Mouse (Mus musculus): ENCODE measurements around the gene Selenok. TPM values are rescaled to one million over a fixed set of nuclear protein-coding genes. Genes with fewer than 3 reads are reported as not detected.
A peak's percentile ranks its signal among the peaks of the same experiment; 100 is the strongest.

The Selenok gene
- total RNA-seq (2012; rRNA removed) (49.8 and 55.9 TPM in 2 replicates), polyA plus RNA-seq (2012; ENCODE audit: insufficient read depth in 1 of 2, insufficient read length in 2 of 2, low read depth in 1 of 2, low replicate concordance in 2 of 2, missing spikeins in 1 of 2) (10 to 100 TPM in 1 of 2 experiments, not detected in 1; 71.1 TPM)

GRCm38 (mm10) chr14:29968075-29968821, at the start of gene Selenok:
Gene Selenok (plus strand): TSS chr14:29968308.
- H3K36me3 ChIP-seq (ENCODE audit: control insufficient read depth in 1 of 2, insufficient read depth in 2 of 2, low read length in 2 of 2): peaks cover 3 to 13% of the 10 kb centered on the region in 2 experiments
- H3K9me3 ChIP-seq (replicated peaks; ENCODE audit: insufficient read depth, low read length): no peaks in the 10 kb centered on the region
- peaks cover 13% of the 10 kb centered on the region for H3K79me2 ChIP-seq (ENCODE audit: control insufficient read depth, insufficient read depth, low read length, poor library complexity)
- H3K27ac ChIP-seq (ENCODE audit: control insufficient read depth, low read depth, low read length): peak within 1 kb of the TSS; percentile 70
- H3K9ac ChIP-seq (ENCODE audit: control insufficient read depth, low read depth, low read length, poor library complexity, severe bottlenecking): peak within 1 kb of the TSS; percentile 84
- H3K4me1 ChIP-seq (ENCODE audit: control insufficient read depth in 1 of 2, insufficient read depth in 2 of 2, low read length in 2 of 2): peaks cover 7 to 31% of the 10 kb centered on the region in 2 experiments
- DNase-seq (ENCODE audit: low read depth, low spot score): peak; percentile 98
- no peaks in the 10 kb centered on the region for H3K27me3 ChIP-seq (ENCODE audit: control insufficient read depth in 1 of 2, insufficient read depth in 2 of 2, low read length in 2 of 2)
- peak within 1 kb of the TSS; percentile 86 to 97 for H3K4me3 ChIP-seq (ENCODE audit: control insufficient read depth in 1 of 2, insufficient read depth in 1 of 2, low read depth in 2 of 2, low read length in 2 of 2)
- TF ChIP-seq JUND (IDR thresholded peaks at IDR 0.05; ENCODE audit: low read depth, low read length): no peak
- peak; percentile 49; the same call in 1 of the 2 replicates for TF ChIP-seq ZNF384 (IDR thresholded peaks at IDR 0.05; ENCODE audit: low read depth, low read length)
- TF ChIP-seq TCF12 (IDR thresholded peaks at IDR 0.05; ENCODE audit: low read depth, low read length): peak; percentile 60
- peak; percentile 89 for TF ChIP-seq USF1 (IDR thresholded peaks at IDR 0.05; ENCODE audit: low read depth, low read length)
- no peak for TF ChIP-seq TAL1 (IDR thresholded peaks at IDR 0.05; ENCODE audit: low read length)
- peak in 1 of 2 experiments; percentile 42; a peak in 1 of 4 replicates for TF ChIP-seq EP300 (IDR thresholded peaks at IDR 0.05; ENCODE audit: low read depth in 1 of 2, low read length in 2 of 2)
- TF ChIP-seq POLR2AphosphoS5 (IDR thresholded peaks at IDR 0.05; ENCODE audit: borderline replicate concordance, low read depth, low read length): no peak
- peak; percentile 87 for TF ChIP-seq POLR2AphosphoS2 (IDR thresholded peaks at IDR 0.05; ENCODE audit: low read length)
- TF ChIP-seq BHLHE40 (IDR thresholded peaks at IDR 0.05; ENCODE audit: borderline replicate concordance, low read depth, low read length): peak; percentile 63
- TF ChIP-seq E2F4 (IDR thresholded peaks at IDR 0.05; ENCODE audit: borderline replicate concordance, low read depth, low read length): 0 out of 2 replicates have a peak, but pooled peaks have one; percentile 27
- no peak for TF ChIP-seq CTCF (IDR thresholded peaks at IDR 0.05 in 2 of 3, conservative IDR thresholded peaks at IDR 0.05 in 1 of 3; ENCODE audit: control insufficient read depth in 1 of 3, insufficient read depth in 1 of 3, low read depth in 2 of 3, low read length in 3 of 3, poor library complexity in 1 of 3, severe bottlenecking in 1 of 3)
- peak; percentile 87 for TF ChIP-seq ELF1 (IDR thresholded peaks at IDR 0.05; ENCODE audit: low read depth, low read length)
- peak; percentile 66; the same call in 1 of the 2 replicates for TF ChIP-seq MXI1 (IDR thresholded peaks at IDR 0.05; ENCODE audit: low read depth, low read length)
- TF ChIP-seq ZC3H11A (IDR thresholded peaks at IDR 0.05; ENCODE audit: low read depth, low read length): no peak
- TF ChIP-seq ZKSCAN1 (IDR thresholded peaks at IDR 0.05; ENCODE audit: low read depth, low read length): no peak
- TF ChIP-seq USF2 (IDR thresholded peaks at IDR 0.05; ENCODE audit: borderline replicate concordance in 1 of 2, insufficient read depth in 1 of 2, low read depth in 1 of 2, low read length in 2 of 2): no peak
- TF ChIP-seq MYC (IDR thresholded peaks at IDR 0.05; ENCODE audit: low read depth, low read length): peak; percentile 60
- TF ChIP-seq KAT2A (conservative IDR thresholded peaks at IDR 0.05; ENCODE audit: low read depth, low read length): no peak; the same call in 1 of the 2 replicates
- TF ChIP-seq MAFK (IDR thresholded peaks at IDR 0.05; ENCODE audit: borderline replicate concordance, low read depth, low read length): no peak
- TF ChIP-seq ZMIZ1 (IDR thresholded peaks at IDR 0.05; ENCODE audit: low read depth, low read length): peak; percentile 66; the same call in 1 of the 2 replicates
- TF ChIP-seq RCOR1 (IDR thresholded peaks at IDR 0.05; ENCODE audit: low read depth, low read length): no peak
- TF ChIP-seq NELFE (IDR thresholded peaks at IDR 0.05; ENCODE audit: low read depth, low read length): peak; percentile 87
- peak; percentile 89 for TF ChIP-seq MAX (IDR thresholded peaks at IDR 0.05; ENCODE audit: low read length)
- 0 out of 2 replicates have a peak, but pooled peaks have one; percentile 23 for TF ChIP-seq MAZ (IDR thresholded peaks at IDR 0.05; ENCODE audit: low read depth, low read length)
- TF ChIP-seq CHD1 (IDR thresholded peaks at IDR 0.05; ENCODE audit: low read depth, low read length): no peak
- no peak for TF ChIP-seq SMC3 (IDR thresholded peaks at IDR 0.05; ENCODE audit: low read depth, low read length)
- peak; percentile 64 to 86; a peak in 3 of 4 replicates for TF ChIP-seq POLR2A (IDR thresholded peaks at IDR 0.05; ENCODE audit: control insufficient read depth in 1 of 2, insufficient read depth in 1 of 2, low read depth in 1 of 2, low read length in 2 of 2, poor library complexity in 1 of 2)
- peak; percentile 25; the same call in 1 of the 2 replicates for TF ChIP-seq NRF1 (IDR thresholded peaks at IDR 0.05; ENCODE audit: insufficient read depth, low read depth, low read length, poor library complexity, severe bottlenecking)
- TF ChIP-seq CHD2 (IDR thresholded peaks at IDR 0.05; ENCODE audit: low read length): 0 out of 2 replicates have a peak, but pooled peaks have one; percentile 25
- no peak for TF ChIP-seq RAD21 (IDR thresholded peaks at IDR 0.05; ENCODE audit: low read depth, low read length)
- TF ChIP-seq UBTF (IDR thresholded peaks at IDR 0.05; ENCODE audit: borderline replicate concordance, insufficient read depth, low read depth, low read length): no peak
- no peak for TF ChIP-seq MYB (IDR thresholded peaks at IDR 0.05; ENCODE audit: low read depth, low read length)
- no peak for TF ChIP-seq MEF2A (IDR thresholded peaks at IDR 0.05; ENCODE audit: extremely low read depth, insufficient replicate concordance, low read depth, low read length, poor library complexity, severe bottlenecking)
- TF ChIP-seq SIN3A (IDR thresholded peaks at IDR 0.05; ENCODE audit: low read length): peak; percentile 60

All from MEL (cell line).